Mouse (Mus musculus): ENCODE measurements around the gene Fkbp14. TPM values are rescaled to one million over a fixed set of nuclear protein-coding genes. Genes with fewer than 3 reads are reported as not detected.

The Fkbp14 gene
- 21.4 and 31.1 TPM in 2 replicates for polyA plus RNA-seq (2015; fragmentation: Nextera tagmentation; extraction: Ambion mirVana)

GRCm38 (mm10) chr6:54597208-54597607 is at the start of gene Fkbp14:
Gene Fkbp14, minus strand, starts transcription at chr6:54597308.

DNA sequence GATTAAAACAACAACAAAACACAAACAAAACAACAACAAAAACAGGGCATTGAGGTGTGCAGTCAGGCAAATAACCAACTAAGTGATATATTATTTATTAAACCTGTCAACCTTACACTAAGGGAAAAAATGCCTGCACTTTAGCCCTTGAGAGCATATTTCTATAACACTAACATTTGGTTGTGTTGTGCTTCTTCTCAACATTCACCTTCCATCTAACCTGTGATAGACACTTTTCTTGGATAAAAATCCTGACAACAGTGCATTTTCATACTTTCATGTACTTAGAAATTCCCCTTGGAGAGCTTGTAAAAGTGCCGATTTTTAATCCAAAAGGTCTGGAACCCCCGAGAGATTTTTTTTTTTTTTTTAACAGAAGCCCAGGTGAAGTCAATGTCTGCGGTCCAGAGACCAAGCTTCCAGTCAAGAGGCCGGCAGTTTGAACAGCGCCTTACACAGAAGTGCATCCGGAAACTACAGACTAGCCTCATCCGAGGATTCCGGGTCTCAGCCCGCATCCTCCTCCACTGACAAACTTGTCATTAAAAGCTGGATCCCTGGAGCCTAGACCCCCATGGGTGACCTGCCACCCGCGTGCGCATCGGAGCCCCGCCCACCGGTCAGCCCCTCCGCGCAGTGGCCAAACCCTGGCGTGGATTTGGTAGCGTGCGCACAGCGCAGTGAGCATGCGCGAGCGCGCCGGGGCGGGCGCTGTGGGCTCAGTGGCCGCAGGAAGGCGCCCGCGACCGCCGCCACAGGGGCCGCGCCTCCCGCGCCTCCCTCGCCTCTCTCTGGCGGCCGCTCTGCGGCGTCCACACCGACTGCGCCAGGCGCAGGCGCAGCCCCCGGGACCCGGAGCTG is 2.4 kb downstream of the Fkbp14 start, which contains the start of gene Plekha8:
Gene Plekha8 (plus strand): TSS at position 643 of the 861 bp plus-strand sequence.

DNA sequence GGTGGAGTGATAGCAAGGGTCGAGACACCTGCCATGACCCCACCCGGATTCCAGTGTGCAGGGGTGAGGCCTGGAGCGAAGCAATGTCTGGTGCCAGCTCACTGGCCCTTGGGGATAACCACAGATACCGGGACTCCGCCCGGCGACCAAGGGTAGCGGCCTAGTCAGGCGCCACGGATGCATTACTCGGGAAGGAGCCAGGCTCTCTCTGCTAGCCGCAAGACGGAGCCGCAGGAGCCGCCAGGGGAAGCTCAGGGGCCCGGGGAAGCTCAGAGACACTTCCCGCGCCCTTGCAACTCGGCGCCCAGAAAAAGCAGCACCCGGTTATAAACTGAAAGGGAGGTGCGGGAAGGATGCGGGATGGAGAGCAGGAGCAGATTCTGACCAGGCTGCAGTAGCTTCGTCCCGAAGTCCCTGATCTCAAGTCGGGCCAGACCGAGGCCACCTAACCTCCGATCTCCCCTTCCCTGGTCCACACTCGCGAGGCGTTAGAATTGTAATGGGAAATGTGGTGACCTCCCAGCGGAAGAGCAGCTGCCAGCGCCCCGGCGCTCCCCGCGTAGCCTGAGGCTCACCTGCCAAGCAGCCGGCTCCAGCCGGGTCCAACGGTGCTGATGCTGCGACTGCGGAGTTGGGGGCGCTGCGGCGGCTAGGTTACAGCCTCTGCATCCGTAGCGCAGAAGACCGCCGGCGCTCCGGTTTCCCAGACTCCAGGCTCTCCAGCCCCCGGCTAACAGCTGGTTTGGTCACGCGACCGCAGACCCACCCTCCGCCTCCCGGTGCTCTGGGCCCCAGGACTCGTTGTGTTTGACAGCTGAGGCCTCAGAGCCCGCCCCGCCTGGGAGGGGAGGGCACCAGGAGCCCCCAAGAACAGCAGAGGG is 31.2 kb downstream of the Fkbp14 start, which contains the start of gene Scrn1:
Gene Scrn1 (minus strand): TSS at position 825 of the 881 bp plus-strand sequence.

Other genes starting within 250 kb of the Fkbp14 start
- 0.23 and 0.31 TPM in 2 replicates for gene Wipf3, start 167.7 kb downstream of the Fkbp14 start, polyA plus RNA-seq (2015; fragmentation: Nextera tagmentation; extraction: Ambion mirVana)
- gene Scrn1, start 30.8 kb downstream of the Fkbp14 start, polyA plus RNA-seq (2015; fragmentation: Nextera tagmentation; extraction: Ambion mirVana): 10.1 and 10.4 TPM in 2 replicates
- 2.6 and 4.3 TPM in 2 replicates for gene Plekha8, start 2.2 kb downstream of the Fkbp14 start, polyA plus RNA-seq (2015; fragmentation: Nextera tagmentation; extraction: Ambion mirVana)
- 6.5 and 8.1 TPM in 2 replicates for gene Mturn, start 84.3 kb upstream of the Fkbp14 start, polyA plus RNA-seq (2015; fragmentation: Nextera tagmentation; extraction: Ambion mirVana)
- gene Znrf2, start 219.6 kb upstream of the Fkbp14 start, polyA plus RNA-seq (2015; fragmentation: Nextera tagmentation; extraction: Ambion mirVana): 2.6 and 3.0 TPM in 2 replicates

Measured in urinary bladder, postnatal 0 days (tissue).